Mouse (Mus musculus): ENCODE data around the gene Mfn2. TPM values are rescaled to one million over a fixed set of nuclear protein-coding genes. Genes with fewer than 3 reads are reported as not detected.

Gene Mfn2
- polyA plus RNA-seq, 2 experiments = 8.6 to 9.2 TPM

GRCm38 (mm10) chr4:147886158-147886557 lies 18.3 kb downstream of the Mfn2 start:
- DNase-seq (ENCODE audit: low read depth in 3 of 3, low spot score in 3 of 3) (no peak), ATAC-seq (ENCODE audit: insufficient read depth) (no peak)
- Histone ChIP-seq H3K4me2 (ENCODE audit: low read depth) (no peak overlapping the region), H3K36me3 (replicated peaks; ENCODE audit: control insufficient read depth, insufficient read depth, low read depth) (peaks cover 24% of the 10 kb centered on the region), H3K9me3 (ENCODE audit: control insufficient read depth, low read length) (no peaks in the 10 kb centered on the region), H3K27me3 (ENCODE audit: control insufficient read depth, insufficient read depth, low read length) (no peaks in the 10 kb centered on the region), H3K9ac (replicated peaks) (no peak overlapping the region), H3K4me1 (replicated peaks; ENCODE audit: control insufficient read depth in 2 of 2, insufficient read depth in 2 of 2, low read length in 1 of 2) (no peaks in the 10 kb centered on the region), H3K4me3 (ENCODE audit: insufficient read depth in 1 of 2, low read depth in 2 of 2, low read length in 2 of 2) (no peak overlapping the region), H3K27ac (no peak overlapping the region)
- WGBS (ENCODE audit: insufficient replicate concordance) = 88% methylated on average over 12 of the region's 12 CpGs
- TF ChIP-seq CTCF (IDR thresholded peaks at IDR 0.05; ENCODE audit: low read depth) (no peak), EP300 (IDR thresholded peaks at IDR 0.05; ENCODE audit: low read depth) (no peak)

GRCm38 (mm10) chr4:147884138-147884537 lies 20.4 kb downstream of the Mfn2 start:
- Histone ChIP-seq H3K4me2 (ENCODE audit: low read depth) (no peak overlapping the region), H3K36me3 (replicated peaks; ENCODE audit: control insufficient read depth, insufficient read depth, low read depth) (peaks cover 23% of the 10 kb centered on the region), H3K4me1 (replicated peaks; ENCODE audit: control insufficient read depth in 2 of 2, insufficient read depth in 2 of 2, low read length in 1 of 2) (no peaks in the 10 kb centered on the region), H3K27me3 (ENCODE audit: control insufficient read depth, insufficient read depth, low read length) (no peaks in the 10 kb centered on the region), H3K9me3 (ENCODE audit: control insufficient read depth, low read length) (no peaks in the 10 kb centered on the region), H3K9ac (replicated peaks) (no peak overlapping the region), H3K27ac (no peak overlapping the region), H3K4me3 (ENCODE audit: insufficient read depth in 1 of 2, low read depth in 2 of 2, low read length in 2 of 2) (no peak overlapping the region)
- no peak for TF ChIP-seq EP300 (IDR thresholded peaks at IDR 0.05; ENCODE audit: low read depth)
- TF ChIP-seq CTCF (IDR thresholded peaks at IDR 0.05; ENCODE audit: low read depth) = no peak
- no peak for ATAC-seq (ENCODE audit: insufficient read depth)
- DNase-seq (ENCODE audit: low read depth in 3 of 3, low spot score in 3 of 3) = no peak
- 79% methylated on average over 3 of the region's 3 CpGs for WGBS (ENCODE audit: insufficient replicate concordance)

- 81% methylated on average over 6 of the region's 6 CpGs for WGBS (ENCODE audit: insufficient replicate concordance)
- no peak overlapping the region for H3K4me2 ChIP-seq (ENCODE audit: low read depth)
- H3K9me3 ChIP-seq (ENCODE audit: control insufficient read depth, low read length) = no peaks in the 10 kb centered on the region
- no peak overlapping the region for H3K27ac ChIP-seq
- no peak overlapping the region for H3K9ac ChIP-seq (replicated peaks)
- H3K36me3 ChIP-seq (replicated peaks; ENCODE audit: control insufficient read depth, insufficient read depth, low read depth) = peaks cover 23% of the 10 kb centered on the region
- no peaks in the 10 kb centered on the region for H3K4me1 ChIP-seq (replicated peaks; ENCODE audit: control insufficient read depth in 2 of 2, insufficient read depth in 2 of 2, low read length in 1 of 2)
- no peak for ATAC-seq (ENCODE audit: insufficient read depth)
- no peak for DNase-seq (ENCODE audit: low read depth in 3 of 3, low spot score in 3 of 3)
- no peaks in the 10 kb centered on the region for H3K27me3 ChIP-seq (ENCODE audit: control insufficient read depth, insufficient read depth, low read length)
- H3K4me3 ChIP-seq (ENCODE audit: insufficient read depth in 1 of 2, low read depth in 2 of 2, low read length in 2 of 2) = no peak overlapping the region
- no peak for TF ChIP-seq EP300 (IDR thresholded peaks at IDR 0.05; ENCODE audit: low read depth)
- TF ChIP-seq CTCF (IDR thresholded peaks at IDR 0.05; ENCODE audit: low read depth) = no peak
Measured at GRCm38 (mm10) chr4:147883041-147883440, 21.5 kb downstream of the Mfn2 start.

- H3K36me3 ChIP-seq (replicated peaks; ENCODE audit: control insufficient read depth, insufficient read depth, low read depth) = peaks cover 19% of the 10 kb centered on the region
- H3K9me3 ChIP-seq (ENCODE audit: control insufficient read depth, low read length) = no peaks in the 10 kb centered on the region
- no peak overlapping the region for H3K4me3 ChIP-seq (ENCODE audit: insufficient read depth in 1 of 2, low read depth in 2 of 2, low read length in 2 of 2)
- DNase-seq (ENCODE audit: low read depth in 3 of 3, low spot score in 3 of 3) = no peak
- no peaks in the 10 kb centered on the region for H3K4me1 ChIP-seq (replicated peaks; ENCODE audit: control insufficient read depth in 2 of 2, insufficient read depth in 2 of 2, low read length in 1 of 2)
- no peak for TF ChIP-seq CTCF (IDR thresholded peaks at IDR 0.05; ENCODE audit: low read depth)
- no peak for TF ChIP-seq EP300 (IDR thresholded peaks at IDR 0.05; ENCODE audit: low read depth)
- 84% methylated on average over 7 of the region's 7 CpGs for WGBS (ENCODE audit: insufficient replicate concordance)
- H3K9ac ChIP-seq (replicated peaks) = no peak overlapping the region
- H3K4me2 ChIP-seq (ENCODE audit: low read depth) = no peak overlapping the region
- no peak for ATAC-seq (ENCODE audit: insufficient read depth)
- H3K27ac ChIP-seq = no peak overlapping the region
- no peaks in the 10 kb centered on the region for H3K27me3 ChIP-seq (ENCODE audit: control insufficient read depth, insufficient read depth, low read length)
Measured at GRCm38 (mm10) chr4:147881792-147882191, 22.7 kb downstream of the Mfn2 start.

DNA sequence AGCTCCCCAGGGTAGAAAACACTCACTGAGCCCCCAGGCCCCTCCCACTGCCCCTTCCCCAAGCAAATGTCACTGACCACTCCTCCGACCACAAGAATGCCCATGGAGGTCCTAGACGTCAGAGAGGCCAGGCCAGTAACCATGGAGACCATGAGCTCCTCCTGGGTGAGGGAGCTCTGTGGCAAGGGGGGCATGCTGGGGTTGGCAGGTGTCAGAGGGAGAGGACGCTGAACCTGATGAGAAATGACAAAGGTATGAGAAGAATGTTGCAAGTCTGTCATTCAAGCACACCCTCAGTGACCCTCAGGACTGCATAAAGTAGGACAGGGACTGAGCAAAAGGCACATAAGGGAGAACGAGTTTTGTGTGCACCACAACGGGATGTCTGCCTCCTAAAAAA lies 24.6 kb downstream of the Mfn2 start:
- no peak for DNase-seq (ENCODE audit: low read depth in 3 of 3, low spot score in 3 of 3)

More for the DNA sequence above, 24.6 kb downstream of the Mfn2 start:
- Histone ChIP-seq H3K9me3 (ENCODE audit: control insufficient read depth, low read length) (no peaks in the 10 kb centered on the region), H3K4me2 (ENCODE audit: low read depth) (no peak overlapping the region), H3K27ac (no peak overlapping the region), H3K27me3 (ENCODE audit: control insufficient read depth, insufficient read depth, low read length) (no peaks in the 10 kb centered on the region), H3K36me3 (replicated peaks; ENCODE audit: control insufficient read depth, insufficient read depth, low read depth) (peaks cover 20% of the 10 kb centered on the region), H3K9ac (replicated peaks) (no peak overlapping the region), H3K4me3 (ENCODE audit: insufficient read depth in 1 of 2, low read depth in 2 of 2, low read length in 2 of 2) (no peak overlapping the region), H3K4me1 (replicated peaks; ENCODE audit: control insufficient read depth in 2 of 2, insufficient read depth in 2 of 2, low read length in 1 of 2) (peaks cover 0 to 4% of the 10 kb centered on the region in 2 experiments; a peak in 1 of 4 replicates)
- WGBS (ENCODE audit: insufficient replicate concordance) = 70% methylated on average over 5 of the region's 5 CpGs
- no peak for ATAC-seq (ENCODE audit: insufficient read depth)
- no peak for TF ChIP-seq CTCF (IDR thresholded peaks at IDR 0.05; ENCODE audit: low read depth)
- TF ChIP-seq EP300 (IDR thresholded peaks at IDR 0.05; ENCODE audit: low read depth) = no peak
